Mouse (Mus musculus): ENCODE data around the gene Foxm1.

The Foxm1 gene

DNA sequence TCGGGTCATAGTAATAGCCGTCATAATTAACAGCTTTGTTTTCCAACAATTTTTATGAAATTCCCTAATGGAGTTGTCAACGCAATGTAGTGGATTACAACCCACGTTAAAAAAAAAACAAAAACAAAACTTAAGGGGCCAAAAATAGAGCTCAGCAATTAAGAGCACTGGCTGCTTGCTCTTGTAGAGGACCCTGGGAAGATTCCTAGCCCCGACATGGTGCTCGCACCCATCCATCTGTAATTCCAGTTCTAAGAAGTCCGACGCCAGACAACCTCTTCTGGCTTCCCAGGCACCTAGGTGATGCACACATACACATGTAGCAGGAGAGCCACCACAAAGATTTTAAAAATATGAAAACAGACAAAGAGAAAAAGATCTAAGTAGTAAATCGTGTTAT, 62.3 kb downstream of the Foxm1 start:
- DNase-seq (ENCODE audit: low read depth): no peak
